Mouse (Mus musculus): Measurements from ENCODE around the gene Itgad. TPM values are rescaled to one million over a fixed set of nuclear protein-coding genes. Genes with fewer than 3 reads are reported as not detected.

Itgad gene
- 0.39 and 0.87 TPM in 2 replicates for polyA plus RNA-seq (2021; fragmentation: Nextera tagmentation)
- long read RNA-seq, experiment 1, partial matches to known transcripts, result 2 of 2 reads
- long read RNA-seq, experiment 1, other reads (novel, unspliced or antisense), result 0 of 2 reads
- long read RNA-seq, experiment 2, partial matches to known transcripts, result 1 of 1 reads
- long read RNA-seq, experiment 2, other reads (novel, unspliced or antisense), result 0 of 1 reads

GRCm38 (mm10) chr7:128154076-128154475, at the start of gene Itgad:
Itgad (plus strand) TSS chr7:128154376.

GRCm38 (mm10) chr7:128128741-128129720, 25.1 kb upstream of the Itgad start, which contains the start of gene Itgax:
Itgax (plus strand) TSS chr7:128129547.

DNA sequence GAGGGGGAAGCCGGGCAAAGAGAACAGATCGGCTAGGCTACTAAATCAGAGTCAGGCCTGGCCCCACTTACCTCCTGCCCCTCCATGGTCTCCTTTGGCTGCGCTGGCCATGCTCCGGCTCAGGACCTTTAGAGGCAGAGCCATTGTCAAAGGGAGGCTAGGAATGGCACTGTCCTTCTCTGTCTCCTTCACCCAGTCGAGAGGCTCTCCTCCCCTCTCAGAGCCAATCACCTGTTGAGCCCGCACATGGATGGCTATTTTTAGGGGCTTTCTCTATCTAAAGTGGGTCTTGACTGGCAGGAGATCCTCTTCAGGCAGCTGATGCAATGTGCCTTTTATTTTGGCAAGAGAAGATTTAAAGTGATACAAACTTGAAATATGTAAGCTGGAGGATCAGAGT, 52.0 kb downstream of the Itgad start, which contains the start of gene Cox6a2:
Gene Cox6a2, minus strand, starts transcription at position 236 of the 400 bp plus-strand sequence.

GRCm38 (mm10) chr7:128236856-128237592, 82.8 kb downstream of the Itgad start, which contains the start of gene Armc5:
Armc5 (plus strand) TSS chr7:128237342.

DNA sequence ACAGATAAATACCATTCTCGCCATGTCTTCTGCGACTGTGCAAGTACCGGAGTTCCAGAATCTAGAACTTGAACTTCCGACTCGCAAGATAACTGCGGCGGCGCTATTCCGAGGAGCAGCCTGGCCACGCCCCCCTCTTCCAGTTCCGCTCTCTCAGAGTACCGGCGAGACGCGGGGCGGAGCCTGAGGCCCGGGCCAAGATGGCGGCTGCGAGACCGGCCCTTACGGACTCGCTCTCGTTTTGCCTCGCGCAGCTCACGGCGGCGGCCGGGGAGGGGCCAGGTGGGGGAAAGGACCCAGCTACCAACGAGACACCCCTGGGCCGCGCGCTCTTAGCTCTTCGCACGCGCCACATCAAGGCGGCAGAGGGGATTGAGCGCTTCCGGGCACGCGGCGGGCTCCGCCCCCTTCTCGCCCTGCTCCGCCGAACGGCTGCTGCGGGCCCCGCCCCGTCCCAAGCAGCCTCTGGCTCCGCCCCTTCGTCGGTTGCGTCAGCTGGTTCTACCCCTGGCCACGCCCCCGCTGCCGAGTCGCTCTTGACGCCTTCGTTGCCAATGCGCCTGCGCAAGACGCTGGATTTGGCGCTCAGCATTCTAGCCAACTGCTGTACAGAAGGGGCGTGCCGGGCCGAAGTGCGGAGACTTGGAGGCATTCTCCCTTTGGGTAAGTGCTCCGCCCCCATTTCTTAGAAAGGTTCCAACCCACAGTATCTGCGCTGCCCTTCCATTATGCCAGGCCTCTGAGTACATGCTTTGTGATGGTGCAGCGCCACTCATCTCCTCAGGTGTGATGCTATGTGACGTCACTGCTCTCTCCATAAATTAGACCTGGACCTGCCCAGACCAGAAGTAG, 84.0 kb downstream of the Itgad start, which contains the start of gene 9130023H24Rik:
Gene 9130023H24Rik, minus strand, starts transcription at position 105 of the 852 bp plus-strand sequence.

GRCm38 (mm10) chr7:128246496-128247391, 92.6 kb downstream of the Itgad start, which contains the start of gene Tgfb1i1:
Tgfb1i1 (plus strand) TSS chr7:128246812.

GRCm38 (mm10) chr7:128265411-128265810, 111.2 kb downstream of the Itgad start, which contains the start of gene Slc5a2:
Slc5a2 (plus strand) TSS chr7:128265657.

Other genes starting within 250 kb of the Itgad start
- 15.4 and 18.4 TPM in 2 replicates for gene Kat8, start 241.9 kb upstream of the Itgad start, polyA plus RNA-seq (2021; fragmentation: Nextera tagmentation)
- gene Prss8, start 224.3 kb upstream of the Itgad start, polyA plus RNA-seq (2021; fragmentation: Nextera tagmentation), result 0.06 TPM in 1 of 2 replicates, not detected in the other
- gene Prss36, start 207.7 kb upstream of the Itgad start, polyA plus RNA-seq (2021; fragmentation: Nextera tagmentation), result 15.3 and 15.8 TPM in 2 replicates
- 10.8 and 13.0 TPM in 2 replicates for gene Fus, start 186.9 kb upstream of the Itgad start, polyA plus RNA-seq (2021; fragmentation: Nextera tagmentation)
- gene Pycard, start 160.5 kb upstream of the Itgad start, polyA plus RNA-seq (2021; fragmentation: Nextera tagmentation), result 15.8 and 26.1 TPM in 2 replicates
- not detected in 2 replicates for gene Trim72, start 150.4 kb upstream of the Itgad start, polyA plus RNA-seq (2021; fragmentation: Nextera tagmentation)
- 2.4 and 2.5 TPM in 2 replicates for gene Itgam, start 91.7 kb upstream of the Itgad start, polyA plus RNA-seq (2021; fragmentation: Nextera tagmentation)
- gene Gm49368, start 91.7 kb upstream of the Itgad start, polyA plus RNA-seq (2021; fragmentation: Nextera tagmentation), result 0.03 TPM in 1 of 2 replicates, not detected in the other
- gene Itgax, start 24.8 kb upstream of the Itgad start, polyA plus RNA-seq (2021; fragmentation: Nextera tagmentation), result 0.11 and 0.14 TPM in 2 replicates
- gene Cox6a2, start 52.0 kb downstream of the Itgad start, polyA plus RNA-seq (2021; fragmentation: Nextera tagmentation), result 50.7 and 69.6 TPM in 2 replicates
- gene Armc5, start 83.0 kb downstream of the Itgad start, polyA plus RNA-seq (2021; fragmentation: Nextera tagmentation), result 7.6 and 9.1 TPM in 2 replicates
- gene 9130023H24Rik, start 83.7 kb downstream of the Itgad start, polyA plus RNA-seq (2021; fragmentation: Nextera tagmentation), result 3.0 and 4.5 TPM in 2 replicates
- gene Tgfb1i1, start 92.4 kb downstream of the Itgad start, polyA plus RNA-seq (2021; fragmentation: Nextera tagmentation), result 15.0 and 24.1 TPM in 2 replicates
- not detected in 2 replicates for gene Slc5a2, start 111.3 kb downstream of the Itgad start, polyA plus RNA-seq (2021; fragmentation: Nextera tagmentation)
- 10.4 and 19.9 TPM in 2 replicates for gene BC017158, start 143.8 kb downstream of the Itgad start, polyA plus RNA-seq (2021; fragmentation: Nextera tagmentation)